Mouse (Mus musculus) forebrain, embryonic 12.5 days (tissue): ENCODE measurements at regions not wholly inside any gene's neighbourhood (a gene's known extent, or its start where the extent isn't known, plus 50 kb on each side); places are given as distances from the start of the nearest gene placed in this dataset.

Experiments
- ATAC-seq: fragments of 200-750 bp; cut with Nextera tagmentation; 2 replicates; pipeline ENCODE4 v1.8.0; 2017; ENCODE audit warnings: moderate TSS enrichment; ENCODE audit not compliant: low FRiP score
- H3K27ac ChIP-seq: fragments of 300-500 bp; sonication (generic); 2 replicates; pipeline ENCODE4 v1.5.1; 2016; ENCODE audit warnings: mild to moderate bottlenecking
- H3K27me3 ChIP-seq: fragments of 300-500 bp; sonication (generic); 2 replicates; pipeline ENCODE4 v1.6.1; 2016; ENCODE audit warnings: mild to moderate bottlenecking
- H3K36me3 ChIP-seq: fragments of 300-500 bp; sonication (generic); replicated peaks from 2 replicates; pipeline ENCODE4 v1.6.1; 2016; ENCODE audit warnings: mild to moderate bottlenecking
- H3K4me1 ChIP-seq: fragments of 300-500 bp; sonication (generic); 2 replicates; pipeline ENCODE4 v1.6.1; 2016
- H3K4me2 ChIP-seq: fragments of 300-500 bp; sonication (generic); 2 replicates; pipeline ENCODE4 v1.6.1; 2016; ENCODE audit warnings: mild to moderate bottlenecking, moderate library complexity
- H3K4me3 ChIP-seq: fragments of 300-500 bp; sonication (generic); replicated peaks from 2 replicates; pipeline ENCODE4 v1.5.1; 2016; ENCODE audit warnings: mild to moderate bottlenecking
- H3K9ac ChIP-seq: fragments of 300-500 bp; sonication (generic); 2 replicates; pipeline ENCODE4 v1.6.1; 2016; ENCODE audit warnings: mild to moderate bottlenecking
- H3K9me3 ChIP-seq: fragments of 300-500 bp; sonication (generic); 2 replicates; pipeline ENCODE4 v1.6.1; 2016
- whole genome bisulfite sequencing: fragments of 180-500 bp; shearing (Covaris S2); methylation state at CpG from one replicate; pipeline ENCODE4 v1.1.7; 2016; 5-methylcytosine and 5-hydroxymethylcytosine counted together

DNA sequence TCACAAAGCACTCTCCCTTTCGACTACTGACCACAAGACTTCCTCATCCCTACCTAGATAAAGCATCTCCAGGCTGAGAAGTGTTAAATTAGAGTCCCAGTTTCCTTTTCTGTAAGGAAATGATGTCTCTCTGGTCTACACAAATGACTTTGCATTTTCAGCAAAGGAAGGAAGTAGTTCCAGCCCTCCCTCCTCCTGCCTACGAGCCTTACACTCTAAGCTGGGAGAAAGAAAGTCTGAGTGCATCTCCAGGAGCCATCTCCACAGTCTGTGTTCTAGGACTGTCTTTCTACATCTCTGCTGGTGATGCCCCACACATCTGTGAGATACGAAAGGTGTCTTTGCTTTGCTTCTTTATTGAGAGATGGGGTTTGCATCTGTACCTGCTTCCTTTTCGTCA, 251.1 kb upstream of the Prickle1 start:
- Histone ChIP-seq H3K27ac (no peak overlapping the region), H3K9ac (no peak overlapping the region), H3K4me1 (no peaks in the 10 kb centered on the region), H3K9me3 (no peaks in the 10 kb centered on the region), H3K27me3 (no peaks in the 10 kb centered on the region), H3K4me2 (no peak overlapping the region), H3K36me3 (no peaks in the 10 kb centered on the region), H3K4me3 (no peak overlapping the region)
- 86% methylated on average over 4 of the region's 4 CpGs for WGBS
- no peak for ATAC-seq

DNA sequence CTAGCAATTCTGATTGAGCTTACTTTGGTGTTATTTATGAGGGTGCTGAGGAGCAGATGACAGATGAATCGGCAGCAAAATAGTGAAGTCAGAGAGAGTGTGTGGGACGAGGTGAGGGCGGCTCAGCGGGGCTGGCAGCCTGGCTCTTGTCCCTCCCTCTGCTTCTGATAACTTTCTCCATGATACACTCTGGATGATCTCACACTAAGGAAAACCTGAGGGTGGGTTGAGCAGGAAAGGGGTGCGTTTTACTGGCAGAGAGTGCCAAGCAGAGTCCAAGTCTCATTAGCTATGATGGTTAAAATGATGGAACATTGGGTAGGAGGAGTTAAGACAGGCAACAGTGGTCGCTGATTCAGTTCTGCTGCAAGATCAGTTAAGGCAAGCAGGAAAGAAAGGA, 250.1 kb upstream of the Prickle1 start:
- H3K9me3 ChIP-seq, result no peaks in the 10 kb centered on the region
- no peaks in the 10 kb centered on the region for H3K4me1 ChIP-seq
- H3K4me2 ChIP-seq, result no peak overlapping the region
- no peak overlapping the region for H3K9ac ChIP-seq
- no peak overlapping the region for H3K27ac ChIP-seq
- ATAC-seq, result no peak
- H3K27me3 ChIP-seq, result no peaks in the 10 kb centered on the region
- H3K36me3 ChIP-seq, result no peaks in the 10 kb centered on the region
- H3K4me3 ChIP-seq, result no peak overlapping the region
- WGBS, result 91% methylated on average over 6 of the region's 6 CpGs

DNA sequence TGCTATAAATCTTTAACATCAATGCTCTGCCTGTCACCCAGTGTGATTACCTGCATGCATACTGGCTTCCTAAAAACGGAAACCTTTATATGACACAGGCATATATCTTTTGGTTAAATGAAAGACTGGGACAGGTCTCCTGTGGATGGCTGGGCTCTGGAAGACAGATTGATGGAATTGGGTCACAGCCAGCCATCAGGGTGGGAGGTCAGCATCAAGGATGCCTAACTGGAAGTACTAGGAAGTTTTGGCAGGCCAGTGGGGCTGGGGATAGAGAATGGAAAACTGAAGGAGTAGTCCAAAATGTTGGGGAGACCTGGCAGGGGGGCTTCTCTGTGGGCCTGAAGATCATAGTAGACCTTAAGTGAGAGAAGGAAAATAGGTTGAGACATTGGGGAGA, 237.3 kb upstream of the Prickle1 start:
- no peak for ATAC-seq
- Histone ChIP-seq H3K4me2 (no peak overlapping the region), H3K9ac (no peak overlapping the region), H3K4me3 (no peak overlapping the region), H3K27me3 (no peaks in the 10 kb centered on the region), H3K9me3 (no peaks in the 10 kb centered on the region), H3K27ac (no peak overlapping the region), H3K4me1 (no peaks in the 10 kb centered on the region), H3K36me3 (no peaks in the 10 kb centered on the region)
- WGBS, result 97% methylated on average over 1 of the region's 1 CpGs

DNA sequence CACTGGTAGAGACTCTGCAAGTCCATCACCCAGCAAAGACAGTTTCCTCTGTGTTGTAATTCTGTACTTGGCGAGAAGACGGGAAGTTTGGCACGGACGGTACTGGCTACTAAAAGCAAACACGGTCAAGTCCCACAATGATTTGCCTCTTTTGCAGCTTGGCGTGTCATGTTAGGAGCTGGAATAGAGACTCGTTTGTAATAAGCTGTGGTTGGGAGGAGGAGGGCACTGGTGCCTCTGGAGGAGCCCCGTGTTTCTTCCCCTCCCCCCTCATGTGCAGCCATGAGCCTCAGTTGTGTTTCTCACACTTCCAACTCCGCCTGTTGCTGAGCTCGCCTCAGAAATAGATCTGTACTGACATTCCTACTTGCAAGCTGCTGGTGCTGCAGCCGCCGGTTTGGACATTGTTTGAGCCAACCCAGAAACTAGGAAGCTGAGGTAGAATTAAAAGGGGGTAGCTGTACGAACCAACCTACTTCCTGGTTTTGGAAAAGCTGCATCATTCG, 236.8 kb upstream of the Prickle1 start:
- 87% methylated on average over 14 of the region's 14 CpGs for WGBS
- H3K4me1 ChIP-seq, result no peaks in the 10 kb centered on the region
- H3K27ac ChIP-seq, result no peak overlapping the region
- H3K27me3 ChIP-seq, result no peaks in the 10 kb centered on the region
- no peak overlapping the region for H3K9ac ChIP-seq
- no peak overlapping the region for H3K4me3 ChIP-seq
- no peaks in the 10 kb centered on the region for H3K9me3 ChIP-seq
- no peak overlapping the region for H3K4me2 ChIP-seq
- no peak for ATAC-seq
- H3K36me3 ChIP-seq, result no peaks in the 10 kb centered on the region

DNA sequence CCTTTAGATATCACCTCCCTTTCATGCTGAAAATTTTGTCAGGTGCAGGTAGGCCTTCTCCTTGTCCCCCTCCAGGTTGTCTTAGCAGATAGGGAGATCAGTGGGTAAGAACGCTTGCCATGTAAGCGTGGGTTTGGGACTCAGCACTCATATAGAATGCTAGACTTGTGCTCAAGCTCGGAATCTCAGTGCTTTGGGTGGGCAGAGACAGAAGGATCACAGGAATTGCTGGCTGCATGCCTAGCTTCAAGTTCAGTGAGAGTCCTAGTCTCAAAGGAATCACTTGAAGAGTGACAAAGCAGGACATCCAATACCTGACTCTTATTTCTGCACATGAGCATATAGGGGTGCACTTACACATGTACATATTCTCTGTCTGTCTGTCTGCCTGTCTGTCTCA, 235.5 kb upstream of the Prickle1 start:
- no peak overlapping the region for H3K4me3 ChIP-seq
- H3K9me3 ChIP-seq, result no peaks in the 10 kb centered on the region
- no peaks in the 10 kb centered on the region for H3K36me3 ChIP-seq
- H3K4me2 ChIP-seq, result no peak overlapping the region
- no peak overlapping the region for H3K9ac ChIP-seq
- no peaks in the 10 kb centered on the region for H3K4me1 ChIP-seq
- H3K27me3 ChIP-seq, result no peaks in the 10 kb centered on the region
- no peak for ATAC-seq
- WGBS, result 86% methylated on average over 3 of the region's 3 CpGs
- no peak overlapping the region for H3K27ac ChIP-seq

DNA sequence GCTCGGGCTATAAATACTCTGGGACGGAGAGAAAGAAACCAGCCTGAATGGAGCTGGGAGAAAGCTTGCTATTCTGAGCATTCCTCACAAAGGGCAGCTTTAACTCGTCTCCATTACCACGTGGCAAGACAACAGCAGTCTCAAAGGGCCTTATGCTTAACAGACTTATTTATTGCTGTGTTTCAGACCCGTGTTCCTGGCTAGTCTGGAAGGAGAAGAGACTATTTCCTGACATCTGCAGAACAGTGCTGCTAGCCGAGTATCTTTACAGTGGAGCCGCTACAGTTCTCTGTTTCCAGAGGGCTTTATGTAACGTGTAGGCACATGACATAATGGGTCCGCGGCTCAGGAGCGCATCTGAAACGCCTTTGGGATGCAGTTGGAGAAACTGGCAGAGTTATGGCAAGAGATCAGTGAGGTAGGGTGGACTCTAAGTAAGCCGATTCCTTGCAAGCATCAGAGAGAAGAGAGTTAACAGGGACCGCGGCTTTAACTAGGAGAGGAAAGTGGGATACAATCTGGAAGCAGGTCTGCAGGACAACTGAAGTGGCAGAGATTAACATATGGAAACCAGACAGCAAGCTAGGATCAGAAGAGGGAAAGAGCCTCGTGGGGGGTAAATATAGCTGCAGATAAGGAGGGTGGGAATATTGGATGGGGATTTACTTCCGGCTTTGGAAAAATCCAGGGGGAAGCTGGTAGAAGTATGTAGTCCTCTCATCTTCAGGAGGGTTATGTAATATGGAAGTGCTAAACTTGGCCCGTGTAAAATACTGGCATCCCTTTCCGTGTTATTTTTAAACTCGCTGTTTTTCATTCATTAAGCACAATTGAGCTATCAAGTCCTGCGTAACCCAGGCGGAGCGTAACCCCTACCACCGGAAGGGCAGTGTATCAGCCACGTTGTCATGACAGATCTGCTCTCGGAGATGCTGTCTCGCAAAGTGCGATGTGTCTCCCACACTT, 229.3 kb upstream of the Prickle1 start:
- H3K27ac ChIP-seq, result no peak overlapping the region
- H3K4me2 ChIP-seq, result no peak overlapping the region
- no peaks in the 10 kb centered on the region for H3K27me3 ChIP-seq
- no peaks in the 10 kb centered on the region for H3K4me1 ChIP-seq
- no peak overlapping the region for H3K4me3 ChIP-seq
- H3K9me3 ChIP-seq, result no peaks in the 10 kb centered on the region
- ATAC-seq, result peak; percentile 44; the same call in 1 of the 2 replicates
- no peak overlapping the region for H3K9ac ChIP-seq
- H3K36me3 ChIP-seq, result no peaks in the 10 kb centered on the region
- 67% methylated on average over 28 of the region's 28 CpGs for WGBS

DNA sequence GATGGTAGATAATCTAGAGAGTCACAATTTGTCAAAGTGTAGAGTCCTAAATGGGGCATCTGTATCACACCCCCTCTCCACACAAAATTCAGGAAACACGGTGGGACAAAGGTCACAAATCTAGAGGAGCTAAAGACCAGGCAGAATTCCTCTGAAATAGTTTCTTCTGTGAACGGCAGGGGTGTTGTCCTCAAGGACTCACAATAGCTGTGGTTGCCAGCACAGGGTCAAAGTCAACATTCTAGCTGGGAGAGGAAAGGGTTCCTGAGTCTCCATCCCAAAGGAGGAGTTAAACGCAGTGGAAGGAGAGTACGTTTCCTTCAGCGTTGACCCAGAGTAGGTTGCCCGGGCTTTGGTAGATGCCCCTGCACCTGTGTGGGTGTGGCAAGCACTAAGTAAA, 225.5 kb upstream of the Prickle1 start:
- 92% methylated on average over 6 of the region's 6 CpGs for WGBS

DNA sequence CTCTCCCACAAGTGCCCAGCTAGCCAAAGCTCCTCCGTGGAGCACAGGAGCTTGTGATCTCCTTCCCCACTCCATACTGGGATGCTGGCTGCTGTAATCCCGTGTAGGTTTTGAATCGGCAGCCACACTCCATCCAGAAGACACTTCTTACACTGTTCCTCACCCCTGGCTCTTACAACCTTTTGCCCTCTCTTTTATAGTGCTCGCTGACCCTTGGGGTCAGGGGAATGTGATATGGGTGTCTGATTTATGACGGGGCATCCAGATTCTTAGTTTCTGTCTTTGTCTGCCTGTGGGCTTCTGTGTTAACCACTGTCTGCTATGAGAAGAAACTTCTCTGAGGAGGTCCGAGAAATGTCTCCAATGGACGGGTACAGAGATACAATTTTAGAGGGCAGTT, 216.3 kb upstream of the Prickle1 start:
- Histone ChIP-seq H3K4me3 (no peak overlapping the region), H3K36me3 (no peaks in the 10 kb centered on the region), H3K27ac (no peak overlapping the region), H3K4me1 (no peaks in the 10 kb centered on the region), H3K4me2 (no peak overlapping the region), H3K9me3 (no peaks in the 10 kb centered on the region), H3K9ac (no peak overlapping the region), H3K27me3 (no peaks in the 10 kb centered on the region)
- ATAC-seq, result no peak
- 75% methylated on average over 7 of the region's 7 CpGs for WGBS

More for the DNA sequence above, 225.5 kb upstream of the Prickle1 start:
- Histone ChIP-seq H3K36me3 (no peaks in the 10 kb centered on the region), H3K27me3 (no peaks in the 10 kb centered on the region), H3K4me2 (no peak overlapping the region), H3K4me1 (no peaks in the 10 kb centered on the region), H3K9ac (no peak overlapping the region), H3K9me3 (no peaks in the 10 kb centered on the region), H3K4me3 (no peak overlapping the region), H3K27ac (no peak overlapping the region)
- ATAC-seq, result no peak

DNA sequence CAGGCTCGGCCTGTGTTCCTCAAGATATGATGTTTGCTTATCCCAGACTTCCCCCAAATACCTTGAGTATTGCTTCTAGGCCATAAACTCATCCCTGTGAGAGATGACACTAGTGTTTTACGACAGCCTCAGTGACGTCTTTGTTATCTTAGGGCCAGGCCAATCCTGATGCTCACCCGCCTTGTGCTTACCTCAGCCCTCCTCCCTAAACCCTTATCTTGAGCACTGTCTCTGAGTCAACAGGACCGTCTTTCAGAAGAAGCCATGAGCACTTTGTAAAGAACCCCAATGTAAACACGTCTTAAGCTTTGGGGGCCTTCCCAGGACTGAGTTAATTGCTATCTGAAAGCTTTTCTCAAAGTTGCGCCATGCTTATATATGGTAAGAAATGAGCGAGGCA, 212.3 kb upstream of the Prickle1 start:
- WGBS, result 84% methylated on average over 8 of the region's 8 CpGs
- Histone ChIP-seq H3K27me3 (no peaks in the 10 kb centered on the region), H3K9ac (no peak overlapping the region), H3K36me3 (no peaks in the 10 kb centered on the region), H3K9me3 (no peaks in the 10 kb centered on the region), H3K27ac (no peak overlapping the region), H3K4me3 (no peak overlapping the region), H3K4me1 (no peaks in the 10 kb centered on the region), H3K4me2 (no peak overlapping the region)
- no peak for ATAC-seq

DNA sequence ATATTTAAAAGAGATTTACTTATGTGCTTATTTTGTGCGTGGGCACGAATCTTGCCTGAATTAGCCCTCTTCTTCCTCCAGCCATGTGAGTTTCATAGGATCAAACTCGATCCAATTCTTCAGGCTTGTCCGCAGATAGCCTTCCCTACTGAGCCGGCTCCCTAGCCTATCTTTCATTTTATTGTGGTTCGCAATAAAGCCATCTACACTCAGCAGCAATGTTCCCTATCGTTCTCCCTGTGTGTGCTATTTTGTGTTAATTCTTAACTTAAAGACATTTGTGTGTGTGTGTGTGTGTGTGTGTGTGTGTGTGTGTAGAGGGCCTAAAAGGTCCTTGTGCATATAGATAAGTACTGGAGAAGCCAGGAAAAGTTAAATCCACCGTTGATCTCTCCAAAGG, 211.8 kb upstream of the Prickle1 start:
- Histone ChIP-seq H3K4me1 (no peaks in the 10 kb centered on the region), H3K36me3 (no peaks in the 10 kb centered on the region), H3K9me3 (no peaks in the 10 kb centered on the region), H3K9ac (no peak overlapping the region), H3K27ac (no peak overlapping the region), H3K4me2 (no peak overlapping the region), H3K4me3 (no peak overlapping the region), H3K27me3 (no peaks in the 10 kb centered on the region)
- no peak for ATAC-seq
- 91% methylated on average over 8 of the region's 8 CpGs for WGBS

DNA sequence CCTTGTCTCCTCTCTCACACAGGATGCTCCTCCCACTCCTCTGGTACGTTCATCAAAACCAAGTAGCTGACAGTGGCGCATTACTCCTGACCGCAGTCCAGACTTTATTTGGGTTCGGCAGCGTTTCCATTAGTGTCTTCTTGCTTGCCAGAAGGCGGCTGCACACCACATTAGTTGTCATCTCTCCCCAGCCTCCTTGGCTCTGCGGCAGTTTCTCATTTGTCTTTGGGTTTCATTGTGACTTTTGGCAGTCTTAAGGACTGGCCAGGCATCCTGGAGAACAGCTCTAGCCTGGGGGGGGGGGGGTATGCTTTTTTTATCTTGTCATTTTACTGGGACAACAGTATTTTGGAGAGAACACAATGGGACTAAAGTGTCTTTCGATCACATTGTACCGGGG, 209.0 kb upstream of the Prickle1 start:
- 92% methylated on average over 9 of the region's 9 CpGs for WGBS
- Histone ChIP-seq H3K9ac (no peak overlapping the region), H3K4me1 (no peaks in the 10 kb centered on the region), H3K4me2 (no peak overlapping the region), H3K4me3 (no peak overlapping the region), H3K9me3 (no peaks in the 10 kb centered on the region), H3K36me3 (no peaks in the 10 kb centered on the region), H3K27me3 (no peaks in the 10 kb centered on the region), H3K27ac (no peak overlapping the region)
- no peak for ATAC-seq

DNA sequence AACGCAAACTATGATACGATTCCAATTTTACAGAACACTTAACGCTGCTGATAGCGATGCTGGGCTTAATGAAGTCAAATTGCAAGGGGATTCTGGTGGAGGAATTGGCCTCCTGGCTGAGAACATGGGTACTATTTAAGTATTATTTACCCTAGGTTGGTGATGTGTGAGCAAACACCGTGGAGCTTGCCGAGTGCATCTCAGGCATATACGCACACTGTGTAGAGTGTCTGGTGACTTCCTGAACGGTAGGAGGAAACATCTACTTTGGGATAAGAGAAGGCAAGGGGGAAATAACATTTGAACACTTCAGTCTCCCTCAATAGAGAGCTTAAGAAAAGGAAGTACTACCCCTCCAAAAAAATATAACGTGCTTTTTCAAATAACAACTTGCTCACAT, 194.8 kb upstream of the Prickle1 start:
- Histone ChIP-seq H3K4me3 (no peak overlapping the region), H3K27ac (no peak overlapping the region), H3K36me3 (no peaks in the 10 kb centered on the region), H3K9me3 (no peaks in the 10 kb centered on the region), H3K9ac (no peak overlapping the region), H3K27me3 (no peaks in the 10 kb centered on the region), H3K4me2 (no peak overlapping the region), H3K4me1 (no peaks in the 10 kb centered on the region; the same call in 1 of the 2 replicates)
- 82% methylated on average over 9 of the region's 9 CpGs for WGBS
- ATAC-seq, result no peak

DNA sequence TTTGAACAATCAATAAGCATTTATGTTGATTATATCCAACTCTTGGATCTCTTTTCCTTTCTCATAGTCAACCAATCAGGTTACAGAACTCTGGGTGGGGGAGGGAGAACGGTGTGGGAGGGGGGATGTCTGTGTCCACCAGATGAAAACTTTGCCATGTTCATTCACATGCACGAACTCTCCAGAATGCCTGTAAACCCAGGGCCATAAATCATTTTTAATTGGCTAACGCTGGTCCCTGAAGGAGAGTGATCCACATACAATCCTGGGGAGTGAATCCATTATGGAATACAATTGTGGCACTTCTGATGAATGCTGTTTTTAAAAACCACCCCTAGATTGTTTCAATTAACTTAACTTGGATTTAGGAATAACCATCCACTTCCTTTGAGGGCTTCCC, 194.1 kb upstream of the Prickle1 start:
- H3K4me2 ChIP-seq, result no peak overlapping the region
- H3K4me1 ChIP-seq, result no peaks in the 10 kb centered on the region; the same call in 1 of the 2 replicates
- H3K27ac ChIP-seq, result no peak overlapping the region
- no peak overlapping the region for H3K4me3 ChIP-seq
- 61% methylated on average over 3 of the region's 3 CpGs for WGBS
- ATAC-seq, result no peak
- H3K9me3 ChIP-seq, result no peaks in the 10 kb centered on the region
- H3K27me3 ChIP-seq, result no peaks in the 10 kb centered on the region
- no peak overlapping the region for H3K9ac ChIP-seq
- H3K36me3 ChIP-seq, result no peaks in the 10 kb centered on the region
